Mouse (Mus musculus): ENCODE results near the gene Prox1.

DNA sequence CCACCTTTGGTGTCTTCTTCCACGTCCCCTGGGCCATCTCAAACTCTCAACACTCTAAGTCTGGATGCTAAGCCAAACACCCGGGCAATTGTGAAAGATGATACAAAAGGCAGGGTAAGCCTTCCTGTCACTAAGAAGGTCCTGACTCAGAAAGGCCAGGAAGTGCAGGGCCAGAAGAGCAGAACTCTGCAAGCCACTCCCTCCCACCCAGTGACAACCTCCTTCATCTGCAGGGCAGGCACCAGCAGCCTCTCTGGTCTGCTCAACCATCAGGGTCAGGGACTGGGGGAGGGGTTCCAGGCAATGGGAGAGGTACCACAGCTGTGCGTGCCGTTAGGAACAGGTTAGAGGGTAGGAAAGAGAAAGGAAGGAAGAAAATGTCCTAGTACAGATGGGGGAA lies 27.9 kb downstream of the Prox1 start:
- TF ChIP-seq CTCF (IDR thresholded peaks at IDR 0.05; ENCODE audit: insufficient read depth, low read length): no peak
- no peak for TF ChIP-seq POLR2A (IDR thresholded peaks at IDR 0.05; ENCODE audit: borderline replicate concordance, extremely low read depth, low read depth, low read length)

Measured in lung, adult 2 months (tissue).